Mouse (Mus musculus) liver, embryonic 16.5 days (tissue): ENCODE results near the gene Rapgef4. TPM values are rescaled to one million over a fixed set of nuclear protein-coding genes. Genes with fewer than 3 reads are reported as not detected.
"Not testable (repeated sequence)": the region's sequence is repeated elsewhere in the genome, so short reads cannot be mapped to it uniquely, and the experiment has no call there.

Source experiments
- ATAC-seq: fragments of 200-750 bp; cut with Nextera tagmentation; 2 replicates; pipeline ENCODE4 v1.8.0; 2017; ENCODE audit warnings: low read depth, mild to moderate bottlenecking, moderate number of reproducible peaks, moderate library complexity
- H3K27ac ChIP-seq: fragments of 300-500 bp; sonication (generic); 2 replicates; pipeline ENCODE4 v1.5.1; 2014; ENCODE audit warnings: mild to moderate bottlenecking, low read length
- H3K27me3 ChIP-seq: fragments of 300-500 bp; sonication (generic); 2 replicates; pipeline ENCODE4 v1.6.1; 2014; ENCODE audit warnings: low read depth, low read length, mixed read lengths; ENCODE audit not compliant: control insufficient read depth, insufficient read depth
- H3K36me3 ChIP-seq: fragments of 300-500 bp; sonication (generic); 2 replicates; pipeline ENCODE4 v1.6.1; 2014; ENCODE audit warnings: mild to moderate bottlenecking; ENCODE audit not compliant: control insufficient read depth, insufficient read depth
- H3K4me1 ChIP-seq: fragments of 300-500 bp; sonication (generic); 2 replicates; pipeline ENCODE4 v1.6.1; 2014; ENCODE audit warnings: low read depth, low read length, mixed read lengths; ENCODE audit not compliant: control insufficient read depth
- H3K4me2 ChIP-seq: fragments of 300-500 bp; sonication (generic); 2 replicates; pipeline ENCODE4 v1.6.1; 2014; ENCODE audit warnings: low read depth, low read length, mixed read lengths
- H3K4me3 ChIP-seq: fragments of 300-500 bp; sonication (generic); 2 replicates; pipeline ENCODE4 v1.5.1; 2014; ENCODE audit warnings: low read depth, mild to moderate bottlenecking, low read length
- H3K9ac ChIP-seq: fragments of 300-500 bp; sonication (generic); 2 replicates; pipeline ENCODE4 v1.6.1; 2014; ENCODE audit warnings: low read depth, low read length
- H3K9me3 ChIP-seq: fragments of 300-500 bp; sonication (generic); replicated peaks from 2 replicates; pipeline ENCODE4 v1.6.1; 2016; ENCODE audit warnings: low read length; ENCODE audit not compliant: control insufficient read depth
- WGBS: fragments of 180-500 bp; shearing (Covaris S2); extraction: QIAGEN DNeasy Blood & Tissue Kit; methylation state at CpG from one replicate; pipeline ENCODE4 v1.1.7; 2014; ENCODE audit not compliant: insufficient replicate concordance; 5-methylcytosine and 5-hydroxymethylcytosine counted together
- polyA plus RNA-seq: library from polyadenylated mRNA; unstranded; fragments of >200 nt; fragmentation: Nextera tagmentation; extraction: Ambion mirVana; gene quantifications from 2 replicates; pipeline ENCODE4 v1.2.1, GENCODE M21; 2015

The Rapgef4 gene
- polyA plus RNA-seq, 1 experiment from 2014 or later = 7.8 TPM

- 49% methylated on average over 9 of the region's 9 CpGs for WGBS
- Histone ChIP-seq H3K36me3 (no peaks in the 10 kb centered on the region), H3K4me1 (no peaks in the 10 kb centered on the region), H3K9ac (no peak overlapping the region), H3K4me3 (no peak overlapping the region), H3K27ac (no peak overlapping the region), H3K9me3 (no peaks in the 10 kb centered on the region), H3K4me2 (no peak overlapping the region), H3K27me3 (no peaks in the 10 kb centered on the region)
- ATAC-seq = no peak
These were observed 155.6 kb downstream of the Rapgef4 start for GRCm38 (mm10) chr2:72136486-72137264.

DNA sequence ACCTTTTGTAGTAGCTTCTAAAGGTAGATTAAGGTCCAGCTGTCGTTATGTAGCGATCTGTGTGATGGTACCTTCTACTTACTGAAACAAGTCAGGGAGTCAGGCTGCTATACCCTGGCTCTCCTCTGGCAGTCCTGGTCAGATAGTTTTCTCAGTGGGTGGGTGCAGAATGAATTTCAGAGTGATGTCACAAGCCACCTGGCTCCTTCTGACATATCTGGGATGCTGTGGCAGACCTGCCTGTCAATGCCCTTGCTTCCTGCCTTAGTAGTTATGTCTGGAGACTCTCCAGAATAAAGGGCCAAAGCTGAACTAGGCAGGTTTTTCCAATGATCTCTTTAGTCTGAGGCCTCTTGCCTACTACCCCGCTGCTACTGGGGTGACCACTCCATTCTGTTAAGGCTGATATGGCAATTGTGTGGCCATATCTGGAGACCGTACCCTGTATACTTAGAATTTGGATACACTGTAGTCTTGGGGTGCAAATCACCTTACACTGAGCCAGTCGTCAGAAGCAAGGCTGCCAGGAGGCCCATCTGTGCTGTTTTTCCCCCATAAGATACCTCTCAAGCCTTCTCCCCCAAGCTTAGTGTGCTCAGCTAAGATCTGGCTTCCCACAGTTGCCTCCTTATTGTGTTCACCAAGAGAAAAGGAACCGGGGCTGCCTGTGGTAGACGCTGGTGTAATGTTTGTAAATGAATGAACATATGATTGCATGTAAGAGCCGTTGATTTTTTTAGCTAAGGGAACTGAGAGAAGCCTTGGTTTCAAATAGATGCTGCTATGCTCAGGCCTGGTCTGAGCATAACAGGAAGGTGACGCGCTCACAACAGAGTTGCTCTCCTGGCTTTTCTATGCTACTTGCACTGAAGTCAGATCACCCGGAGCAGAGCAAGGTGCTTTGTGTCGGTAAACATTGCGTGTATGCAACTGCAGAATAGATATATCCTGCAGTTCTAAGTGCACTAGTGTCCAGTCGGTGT lies 159.1 kb downstream of the Rapgef4 start:
- no peaks in the 10 kb centered on the region for H3K36me3 ChIP-seq
- WGBS = 66% methylated on average over 14 of the region's 14 CpGs
- no peak overlapping the region for H3K4me3 ChIP-seq
- H3K9me3 ChIP-seq = no peaks in the 10 kb centered on the region
- H3K9ac ChIP-seq = no peak overlapping the region
- ATAC-seq = no peak
- no peaks in the 10 kb centered on the region for H3K27me3 ChIP-seq
- no peak overlapping the region for H3K4me2 ChIP-seq
- no peak overlapping the region for H3K27ac ChIP-seq
- H3K4me1 ChIP-seq = no peaks in the 10 kb centered on the region

GRCm38 (mm10) chr2:72141091-72141490 lies 160.1 kb downstream of the Rapgef4 start:
- no peaks in the 10 kb centered on the region for H3K36me3 ChIP-seq
- H3K27me3 ChIP-seq = no peaks in the 10 kb centered on the region
- no peak overlapping the region for H3K4me2 ChIP-seq
- no peaks in the 10 kb centered on the region for H3K4me1 ChIP-seq
- ATAC-seq = no peak
- 63% methylated on average over 8 of the region's 8 CpGs for WGBS
- H3K27ac ChIP-seq = no peak overlapping the region
- H3K9me3 ChIP-seq = no peaks in the 10 kb centered on the region
- H3K4me3 ChIP-seq = no peak overlapping the region
- H3K9ac ChIP-seq = no peak overlapping the region

DNA sequence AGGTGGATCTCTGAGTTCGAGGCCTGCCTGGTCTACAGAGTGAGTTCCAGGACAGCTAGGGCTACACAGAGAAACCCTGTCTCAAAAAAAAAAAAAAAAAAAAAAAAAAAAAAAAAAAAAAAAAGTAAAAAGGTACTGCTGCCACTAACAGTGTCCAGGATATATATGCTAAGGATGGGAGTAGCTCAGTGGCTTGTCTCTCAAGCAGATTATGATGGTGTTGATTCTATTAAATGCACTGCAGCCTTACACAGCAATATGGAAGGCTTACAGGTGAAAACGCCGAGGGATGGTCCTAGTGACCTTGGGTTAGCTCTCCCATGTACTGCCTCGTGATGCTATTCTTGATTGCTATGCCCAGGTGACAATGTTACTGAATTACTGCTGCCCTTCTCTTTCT lies 160.7 kb downstream of the Rapgef4 start:
- not testable (repeated sequence) for H3K27me3 ChIP-seq, H3K9me3 ChIP-seq, ATAC-seq, H3K4me3 ChIP-seq, H3K36me3 ChIP-seq, H3K4me2 ChIP-seq, H3K4me1 ChIP-seq, H3K27ac ChIP-seq, H3K9ac ChIP-seq
- 59% methylated on average over 4 of the region's 4 CpGs for WGBS

DNA sequence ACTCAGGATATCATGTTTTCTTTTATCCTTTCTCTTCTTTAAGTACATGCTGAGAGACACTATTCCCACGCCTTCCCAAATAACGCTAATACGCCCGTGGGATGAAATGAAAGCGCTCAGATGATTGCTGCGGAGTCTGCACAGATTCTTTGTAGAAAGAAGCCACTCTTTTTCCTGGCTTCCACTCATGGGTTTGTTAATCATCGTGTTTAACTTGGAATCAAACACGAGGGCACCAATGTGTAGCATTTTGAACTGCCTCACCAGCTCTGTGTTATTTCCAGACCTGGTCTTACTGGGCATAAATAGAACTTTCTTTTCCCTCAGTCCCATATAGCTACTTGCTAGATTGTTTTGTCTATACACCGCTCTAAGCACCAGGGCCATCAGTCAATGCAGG lies 162.4 kb downstream of the Rapgef4 start:
- no peaks in the 10 kb centered on the region for H3K27me3 ChIP-seq
- no peaks in the 10 kb centered on the region for H3K4me1 ChIP-seq
- no peaks in the 10 kb centered on the region for H3K36me3 ChIP-seq
- H3K9ac ChIP-seq = no peak overlapping the region
- H3K9me3 ChIP-seq = no peaks in the 10 kb centered on the region
- no peak overlapping the region for H3K27ac ChIP-seq
- H3K4me3 ChIP-seq = no peak overlapping the region
- 77% methylated on average over 9 of the region's 9 CpGs for WGBS
- ATAC-seq = no peak
- H3K4me2 ChIP-seq = no peak overlapping the region

DNA sequence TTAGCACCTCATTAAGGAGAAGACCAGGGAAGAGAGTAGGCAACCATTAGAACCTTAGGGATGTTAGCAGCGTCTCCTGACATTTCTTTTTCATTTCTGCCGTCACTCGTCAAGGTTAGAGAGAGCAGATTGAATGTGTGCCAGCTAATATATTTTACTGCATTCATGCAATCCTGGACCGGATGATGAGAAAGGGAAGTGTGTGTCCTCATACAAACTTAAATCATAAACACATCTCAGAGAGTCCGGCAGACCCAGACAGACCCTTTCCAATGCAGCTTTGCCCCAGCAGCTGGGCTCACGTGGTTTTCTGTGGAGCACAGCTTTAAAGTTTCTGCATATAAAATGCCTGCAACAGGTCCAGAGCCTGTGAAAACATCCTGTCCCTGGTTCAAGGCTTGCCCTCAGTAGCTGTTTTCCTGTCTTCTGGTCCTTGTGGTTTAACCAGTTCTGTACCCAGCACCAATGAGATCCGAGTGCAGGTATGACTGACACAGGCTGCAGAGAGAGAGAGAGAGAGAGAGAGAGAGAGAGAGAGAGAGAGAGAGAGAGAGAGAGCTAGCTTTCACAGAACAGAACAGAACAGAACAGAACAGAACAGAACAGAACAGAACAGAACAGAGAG lies 163.6 kb downstream of the Rapgef4 start:
- H3K4me2 ChIP-seq = no peak overlapping the region
- no peak overlapping the region for H3K9ac ChIP-seq
- H3K27me3 ChIP-seq = no peaks in the 10 kb centered on the region
- no peak overlapping the region for H3K4me3 ChIP-seq
- no peak overlapping the region for H3K27ac ChIP-seq
- no peak for ATAC-seq
- H3K36me3 ChIP-seq = no peaks in the 10 kb centered on the region
- no peaks in the 10 kb centered on the region for H3K4me1 ChIP-seq
- H3K9me3 ChIP-seq = no peaks in the 10 kb centered on the region
- WGBS = 42% methylated on average over 7 of the region's 7 CpGs

GRCm38 (mm10) chr2:72145281-72145875 lies 164.3 kb downstream of the Rapgef4 start:
- H3K4me1 ChIP-seq = no peaks in the 10 kb centered on the region
- no peaks in the 10 kb centered on the region for H3K36me3 ChIP-seq
- no peaks in the 10 kb centered on the region for H3K27me3 ChIP-seq
- no peak overlapping the region for H3K27ac ChIP-seq
- no peak overlapping the region for H3K4me3 ChIP-seq
- H3K9me3 ChIP-seq = no peaks in the 10 kb centered on the region
- no peak for ATAC-seq
- WGBS = 63% methylated on average over 11 of the region's 11 CpGs
- H3K4me2 ChIP-seq = no peak overlapping the region
- H3K9ac ChIP-seq = no peak overlapping the region

DNA sequence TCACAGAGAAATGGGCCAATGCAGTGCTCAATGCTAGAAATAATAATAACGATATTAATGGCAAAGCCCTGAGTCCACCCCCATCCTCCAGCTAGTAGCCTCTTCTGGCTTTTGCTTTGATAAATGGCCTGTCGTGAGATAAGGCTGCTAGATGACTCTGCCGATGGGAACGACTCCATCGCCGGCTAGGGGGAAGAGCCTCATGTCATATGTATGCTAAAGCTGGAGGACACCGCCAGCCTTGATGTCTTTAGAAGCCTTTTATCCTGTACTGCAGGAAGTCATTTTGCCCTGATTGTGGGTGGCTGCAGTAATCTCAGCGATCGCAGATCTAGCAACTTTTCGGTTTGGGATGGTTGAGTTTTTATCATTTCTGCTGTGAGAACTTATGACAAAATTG lies 165.0 kb downstream of the Rapgef4 start:
- Histone ChIP-seq H3K9me3 (no peaks in the 10 kb centered on the region), H3K27me3 (no peaks in the 10 kb centered on the region), H3K36me3 (no peaks in the 10 kb centered on the region), H3K4me1 (no peaks in the 10 kb centered on the region), H3K4me2 (no peak overlapping the region), H3K9ac (no peak overlapping the region), H3K4me3 (no peak overlapping the region), H3K27ac (no peak overlapping the region)
- ATAC-seq = no peak
- 19% methylated on average over 10 of the region's 10 CpGs for WGBS
